Mouse (Mus musculus) spleen, embryonic (tissue): Measurements from ENCODE around the gene Prss46.
"Not testable (repeated sequence)": the region's sequence is repeated elsewhere in the genome, so short reads cannot be mapped to it uniquely, and the experiment has no call there.

Experiments used
- CTCF ChIA-PET: fragments of 350-600 bp; sonication (Branson Sonifier 250); formaldehyde crosslinking; loops from one replicate; lab custom pipeline; 2022; lab: Charles Lee

The Prss46 gene

DNA sequence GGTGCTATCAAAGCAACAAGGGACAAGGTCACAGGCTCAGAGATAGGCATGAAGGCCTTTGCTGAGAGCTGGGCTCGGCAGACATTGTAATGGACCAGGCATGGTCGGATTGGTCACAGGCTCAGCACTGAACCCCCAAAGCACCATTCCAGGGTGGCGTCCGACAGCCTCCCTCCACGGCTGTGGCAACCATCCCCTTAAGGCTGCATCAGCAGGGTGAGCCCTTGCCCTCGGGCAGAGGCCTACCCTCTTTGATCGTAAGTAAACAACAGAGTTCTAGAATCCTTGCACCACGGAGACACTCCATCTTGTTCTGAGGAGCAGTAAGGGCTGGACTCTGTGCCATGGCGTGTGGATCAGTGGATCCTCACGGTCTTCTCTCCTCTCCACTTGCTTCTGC, at the start of gene Prss46:
TSS of gene Prss46 (plus strand) at position 301 of the 400 bp plus-strand sequence.
- CTCF ChIA-PET: interaction anchor here (0.5 kb wide), 1 partner anchor 99 kb away, joined by 3 read pairs; no protein-coding TSS in a partner anchor

- CTCF ChIA-PET: no interaction called here
Observed at GRCm38 (mm10) chr9:110797013-110797412, 47.3 kb upstream of the Prss46 start.

DNA sequence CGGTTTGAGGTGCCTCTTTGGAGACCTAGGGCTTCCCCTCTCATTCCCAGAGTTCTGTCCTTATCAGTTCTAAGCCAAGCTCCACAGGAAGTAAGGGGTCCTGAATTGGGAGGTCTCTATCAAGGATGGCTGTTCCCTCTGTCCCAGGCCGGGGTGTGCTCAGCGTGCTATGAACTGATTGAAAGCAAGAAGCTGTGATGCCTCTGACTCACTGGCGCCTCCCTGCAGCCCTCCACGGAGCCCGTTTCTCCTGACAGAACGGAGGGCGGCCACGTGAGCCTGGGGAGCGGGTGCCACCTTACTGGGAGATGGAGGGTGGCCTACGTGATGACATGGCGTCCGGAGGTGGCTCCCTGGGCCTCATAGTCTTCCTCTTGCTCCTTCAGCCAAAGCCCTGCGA, 46.4 kb upstream of the Prss46 start, which contains the start of gene Prss42:
TSS of gene Prss42 (plus strand) at position 301 of the 400 bp plus-strand sequence.
- CTCF ChIA-PET: no interaction called here

DNA sequence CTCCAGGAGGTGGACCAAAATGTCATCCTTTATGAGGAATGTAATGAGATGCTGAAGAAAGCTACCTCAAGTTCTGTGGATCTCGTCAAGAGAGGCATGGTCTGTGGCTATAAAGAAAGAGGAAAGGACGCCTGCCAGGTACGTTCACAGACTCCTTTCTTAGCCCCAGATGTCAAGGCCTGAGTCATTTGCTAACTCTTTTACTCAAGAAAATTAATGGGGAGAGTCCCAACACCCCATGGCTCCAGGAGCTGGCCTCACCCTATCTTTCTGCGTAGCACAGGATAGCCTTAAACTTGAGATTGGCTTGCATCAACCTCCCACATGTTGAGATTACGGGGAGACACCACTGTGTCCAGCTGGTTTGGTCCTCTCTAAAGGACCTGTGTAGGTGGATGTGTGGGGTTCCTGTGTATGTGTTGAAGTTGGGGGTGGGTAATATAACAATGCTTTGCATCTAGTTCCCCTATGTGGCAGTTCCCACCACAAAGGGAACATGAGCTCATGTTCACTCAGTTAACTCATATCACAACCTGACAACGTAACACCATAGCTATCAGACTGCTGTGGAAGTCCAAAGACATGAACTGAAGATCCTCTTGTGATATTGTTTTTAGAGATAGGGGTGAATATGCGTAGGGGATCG, 43.3 kb upstream of the Prss46 start:
- CTCF ChIA-PET: no interaction called here

GRCm38 (mm10) chr9:110803294-110803693, 41.0 kb upstream of the Prss46 start:
- CTCF ChIA-PET: no interaction called here

- CTCF ChIA-PET: interaction anchor here (0.7 kb wide), 1 partner anchor 131 kb away, joined by 4 read pairs; no protein-coding TSS in a partner anchor
Observed at GRCm38 (mm10) chr9:110810051-110810450, 34.3 kb upstream of the Prss46 start.

GRCm38 (mm10) chr9:110813789-110814188, 30.5 kb upstream of the Prss46 start, which contains the start of gene Prss44:
TSS of gene Prss44 (plus strand) at chr9:110813994.
- CTCF ChIA-PET: no interaction called here

DNA sequence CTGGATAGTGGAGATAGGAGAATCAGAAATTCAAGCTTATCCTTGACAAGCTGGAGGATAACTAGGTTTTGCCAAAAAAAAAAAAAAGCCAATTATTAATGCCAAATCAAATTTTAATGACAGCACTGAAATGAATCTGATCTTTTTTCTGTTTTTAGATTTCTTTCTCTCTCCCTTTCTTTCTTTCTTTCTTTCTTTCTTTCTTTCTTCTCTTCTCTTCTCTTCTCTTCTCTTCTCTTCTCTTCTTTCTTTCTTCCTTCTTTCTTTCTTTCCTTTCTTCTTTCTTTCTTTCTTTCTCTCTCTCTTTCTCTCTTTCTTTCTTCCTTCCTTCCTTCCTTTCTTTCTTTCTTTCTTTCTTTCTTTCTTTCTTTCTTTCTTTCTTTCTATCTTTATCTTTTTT, 23.8 kb upstream of the Prss46 start:
- CTCF ChIA-PET: not testable (repeated sequence)

DNA sequence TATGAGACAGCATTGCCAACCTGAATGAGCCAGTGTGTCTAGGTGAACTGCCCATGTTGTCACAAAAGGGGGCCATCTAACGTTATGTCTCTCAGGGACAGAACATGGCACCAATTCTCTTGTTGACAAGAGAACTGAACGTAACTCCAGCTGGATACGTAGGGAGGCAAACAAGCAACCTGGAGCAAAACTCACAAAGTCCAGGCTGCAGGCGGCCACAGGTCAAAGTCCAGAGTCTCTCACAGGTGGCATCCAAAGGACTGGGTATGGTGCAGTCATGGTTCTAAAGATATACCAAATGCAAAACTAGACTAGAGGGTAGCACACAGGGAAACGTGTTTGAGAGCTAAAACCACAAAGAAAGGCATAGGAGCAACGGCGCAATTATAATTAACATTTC, 22.9 kb upstream of the Prss46 start:
- CTCF ChIA-PET: no interaction called here

- CTCF ChIA-PET: no interaction called here
Observed at GRCm38 (mm10) chr9:110825426-110825825, 18.9 kb upstream of the Prss46 start.

DNA sequence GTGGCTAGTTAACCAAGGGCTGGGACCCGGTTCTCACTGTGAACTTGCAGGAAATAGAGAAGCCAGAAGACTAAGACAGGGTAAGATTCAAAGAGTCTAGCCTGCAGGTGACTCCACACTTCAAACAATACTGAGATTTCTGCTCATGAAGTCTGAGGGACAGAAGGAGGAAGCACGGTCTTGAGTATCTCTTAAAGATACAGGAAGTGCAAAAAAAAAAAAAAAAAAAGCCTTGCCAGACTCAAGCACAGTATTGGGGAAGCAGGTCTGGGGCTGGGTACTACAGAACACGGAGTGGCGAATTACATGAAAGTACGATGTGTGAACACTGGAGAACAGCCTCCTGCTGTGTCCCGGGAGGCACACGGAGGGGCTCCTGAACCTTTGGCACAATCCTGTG, 18.5 kb upstream of the Prss46 start:
- CTCF ChIA-PET: no interaction called here

DNA sequence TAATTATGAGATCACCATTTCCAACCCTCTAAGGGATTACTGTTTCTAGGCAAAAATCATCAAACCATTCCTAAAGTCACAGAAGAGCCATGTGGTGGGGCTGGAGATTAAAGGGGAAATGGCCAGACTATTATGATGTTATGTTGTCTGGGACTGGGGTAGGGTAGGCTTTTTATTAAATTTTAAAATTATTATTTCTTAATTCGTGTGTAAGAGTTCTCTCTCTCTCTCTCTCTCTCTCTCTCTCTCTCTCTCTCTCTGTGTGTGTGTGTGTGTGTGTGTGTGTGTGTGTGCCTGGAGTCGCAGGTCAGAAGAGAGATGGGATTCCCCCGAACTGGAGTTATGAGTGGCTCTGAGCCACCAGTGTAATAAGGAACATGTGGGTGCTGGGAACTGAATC, 17.9 kb upstream of the Prss46 start, which contains the start of gene Prss43:
TSS of gene Prss43 (plus strand) at position 301 of the 400 bp plus-strand sequence.
- CTCF ChIA-PET: no interaction called here

DNA sequence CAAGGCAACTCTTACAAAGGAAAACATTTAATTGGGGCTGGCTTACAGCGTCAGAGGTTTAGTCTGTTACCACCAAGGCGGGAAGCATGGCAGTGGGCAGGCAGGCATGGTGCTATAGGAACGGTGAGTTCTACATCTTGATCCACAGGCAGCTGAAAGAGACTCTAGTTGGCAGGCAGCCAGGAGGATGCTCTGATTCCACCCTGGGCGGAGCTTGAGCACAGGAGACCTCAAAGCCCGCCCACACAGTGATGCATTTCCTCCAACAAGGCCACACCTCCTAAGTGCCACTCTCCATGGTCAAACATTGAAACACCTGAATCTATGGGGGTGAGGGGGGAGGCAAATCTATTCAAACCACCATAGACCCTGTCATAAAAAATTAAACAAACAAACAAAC, 11.3 kb upstream of the Prss46 start:
- CTCF ChIA-PET: no interaction called here

DNA sequence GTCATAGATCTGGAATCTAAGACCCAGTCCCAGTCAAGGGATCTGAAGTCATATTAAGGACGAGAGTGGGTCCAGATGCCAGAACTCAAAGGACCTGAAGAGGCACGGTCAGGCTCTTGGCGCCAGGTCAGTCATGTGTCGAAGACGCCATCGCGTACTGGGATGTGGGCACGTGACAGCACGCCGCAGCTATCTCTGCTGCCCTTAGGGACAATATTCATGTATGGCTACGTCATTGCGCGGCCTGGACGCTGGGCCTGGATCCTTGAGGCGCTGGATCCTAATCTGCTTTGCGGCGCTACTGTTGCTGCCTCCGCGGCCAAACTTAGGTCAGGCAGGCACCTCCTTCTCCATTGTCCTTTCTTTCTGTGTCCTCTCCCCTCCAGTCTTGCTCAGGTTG, 9.9 kb upstream of the Prss46 start, which contains the start of gene Prss45:
TSS of gene Prss45 (plus strand) at position 178 of the 400 bp plus-strand sequence.
- CTCF ChIA-PET: no interaction called here

- CTCF ChIA-PET: no interaction called here
Observed at GRCm38 (mm10) chr9:110834961-110835360, 9.3 kb upstream of the Prss46 start.

GRCm38 (mm10) chr9:110836112-110836511, 8.2 kb upstream of the Prss46 start:
- CTCF ChIA-PET: no interaction called here

- CTCF ChIA-PET: no interaction called here
Observed at GRCm38 (mm10) chr9:110840905-110841304, 3.4 kb upstream of the Prss46 start.

DNA sequence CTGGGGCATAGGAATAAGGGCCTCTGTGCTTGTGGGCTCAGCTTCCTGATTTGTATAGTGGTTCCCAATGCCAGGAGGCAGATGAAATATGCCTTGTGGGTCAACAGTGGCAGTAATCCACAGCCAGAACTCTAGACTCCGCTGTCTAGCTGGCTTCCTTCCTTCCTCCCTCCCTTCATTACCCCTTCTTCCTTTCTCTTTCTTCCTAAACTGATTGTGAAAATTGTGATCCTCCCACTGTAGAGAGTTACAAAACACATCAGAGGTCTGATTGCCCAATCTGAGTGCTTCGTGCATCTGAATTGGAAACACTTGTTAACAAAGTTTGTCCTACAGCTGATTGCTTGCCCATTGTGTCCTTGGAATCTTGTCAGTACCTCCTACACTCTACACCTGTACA, 2.9 kb upstream of the Prss46 start:
- CTCF ChIA-PET: no interaction called here

- CTCF ChIA-PET: no interaction called here
Observed at GRCm38 (mm10) chr9:110849162-110849561, 4.9 kb downstream of the Prss46 start.

DNA sequence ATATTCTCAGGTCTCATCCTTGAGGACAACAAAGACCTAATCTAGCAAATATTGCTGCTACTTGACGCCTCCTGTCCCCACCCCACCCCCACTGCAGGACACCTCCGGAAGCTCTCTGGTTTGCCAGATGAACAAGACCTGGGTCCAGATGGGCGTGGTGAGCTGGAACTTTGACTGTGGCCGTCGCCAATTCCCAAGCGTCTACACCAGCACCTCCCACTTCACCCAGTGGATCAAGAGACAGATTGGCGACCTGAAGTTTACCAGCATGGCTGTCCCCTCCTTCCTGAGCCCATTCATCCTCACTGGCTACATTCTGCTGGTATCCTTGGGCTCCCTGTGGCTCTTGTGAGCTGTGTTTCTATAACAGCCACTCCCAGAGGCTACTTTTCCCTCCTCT, 11.6 kb downstream of the Prss46 start:
- CTCF ChIA-PET: no interaction called here

DNA sequence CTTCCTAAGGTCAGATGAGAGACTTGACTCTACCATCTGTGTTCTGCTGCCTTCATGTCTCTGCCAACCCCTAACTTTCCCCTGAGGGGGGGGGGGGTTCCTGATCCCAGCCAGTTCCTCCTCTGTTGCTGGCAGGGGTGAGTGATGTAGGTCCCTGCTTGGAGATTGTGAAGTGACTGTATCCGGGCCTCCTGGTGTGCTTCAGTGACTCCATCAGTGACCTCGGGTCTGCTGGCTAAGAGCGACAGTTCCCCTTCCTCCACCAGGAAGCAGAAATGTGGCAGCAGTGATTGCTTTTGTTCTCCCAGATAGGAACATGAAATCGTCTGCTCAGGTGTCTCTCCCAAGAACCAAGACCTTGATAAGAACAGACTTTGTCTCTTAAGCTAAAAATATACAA, 12.6 kb downstream of the Prss46 start:
- CTCF ChIA-PET: no interaction called here

DNA sequence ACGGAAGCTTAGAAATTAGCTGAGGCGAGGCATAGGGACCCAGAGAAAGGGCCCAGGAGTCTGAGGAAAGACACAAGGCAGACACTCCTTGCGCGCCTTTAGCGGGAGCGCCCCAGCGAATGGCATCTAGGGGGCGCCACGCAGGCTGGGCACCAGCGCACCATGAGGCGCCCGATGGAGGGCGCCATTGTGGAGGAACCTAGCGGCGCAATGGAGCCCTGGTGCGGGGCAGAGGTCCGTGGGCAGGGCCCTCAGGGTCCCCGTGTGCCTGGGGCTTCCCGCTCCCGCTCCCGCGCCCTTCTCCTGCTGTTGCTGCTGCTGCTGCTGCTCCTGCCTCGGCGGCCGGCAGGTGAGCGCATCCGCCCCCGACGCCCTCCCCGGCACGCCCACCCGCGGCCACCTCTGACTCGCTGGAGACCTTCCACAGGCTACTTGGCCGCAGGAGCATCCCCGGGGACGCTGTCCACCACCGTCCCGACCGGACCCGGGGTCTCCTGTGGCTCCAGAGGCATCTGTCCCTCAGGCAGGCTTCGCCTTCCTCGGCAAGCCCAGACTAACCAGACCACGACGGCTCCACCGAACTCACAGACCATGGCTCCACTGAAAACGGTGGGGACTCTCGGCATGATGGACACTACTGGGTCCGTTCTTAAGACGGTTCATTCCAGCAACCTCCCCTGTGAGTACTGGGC, 13.6 kb downstream of the Prss46 start, which contains the start of gene Prss50:
TSS of gene Prss50 (plus strand) at position 187 of the 692 bp plus-strand sequence.
- CTCF ChIA-PET: no interaction called here

DNA sequence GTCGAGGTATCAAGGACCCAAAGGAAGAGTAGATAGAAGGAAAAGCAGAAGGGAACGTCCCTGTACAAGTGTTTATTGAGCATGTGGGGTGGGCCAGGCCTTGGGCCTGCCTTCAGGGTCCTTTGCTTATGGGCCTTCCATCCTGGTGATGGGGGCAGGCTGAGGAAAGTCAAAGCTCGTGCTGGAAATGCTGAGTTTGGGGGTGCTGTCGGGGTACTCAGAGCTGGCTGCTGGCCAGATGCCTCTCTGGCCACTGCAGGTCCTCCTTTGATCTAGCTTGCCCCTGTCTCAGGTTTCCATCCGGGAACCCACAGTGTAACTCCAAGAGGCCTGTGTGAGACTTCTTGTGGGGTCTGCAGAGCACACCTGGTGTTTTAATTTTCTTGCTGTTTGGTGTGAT, 14.2 kb downstream of the Prss46 start:
- CTCF ChIA-PET: no interaction called here
